Mouse (Mus musculus) hindbrain, embryonic 15.5 days (tissue): ENCODE measurements at regions not wholly inside any gene's neighbourhood (a gene's known extent, or its start where the extent isn't known, plus 50 kb on each side); places are given as distances from the start of the nearest gene placed in this dataset. TPM values are rescaled to one million over a fixed set of nuclear protein-coding genes. Genes with fewer than 3 reads are reported as not detected.

Source experiments
- ATAC-seq: fragments of 200-750 bp; cut with Nextera tagmentation; 2 replicates; pipeline ENCODE4 v1.8.0; 2017; ENCODE audit warnings: low read depth, moderate number of reproducible peaks, moderate TSS enrichment; ENCODE audit not compliant: low FRiP score
- H3K27ac ChIP-seq: fragments of 300-500 bp; sonication (generic); replicated peaks from 2 replicates; pipeline ENCODE4 v1.5.1; 2015; ENCODE audit warnings: mild to moderate bottlenecking, inconsistent platforms
- H3K27me3 ChIP-seq: fragments of 300-500 bp; sonication (generic); 2 replicates; pipeline ENCODE4 v1.6.1; 2015; ENCODE audit warnings: control low read depth, inconsistent platforms
- H3K36me3 ChIP-seq: fragments of 300-500 bp; sonication (generic); 2 replicates; pipeline ENCODE4 v1.6.1; 2015; ENCODE audit warnings: control low read depth, inconsistent platforms
- H3K4me1 ChIP-seq: fragments of 300-500 bp; sonication (generic); replicated peaks from 2 replicates; pipeline ENCODE4 v1.6.1; 2015; ENCODE audit warnings: control low read depth, inconsistent platforms
- H3K4me2 ChIP-seq: fragments of 300-500 bp; sonication (generic); 2 replicates; pipeline ENCODE4 v1.6.1; 2015; ENCODE audit warnings: moderate library complexity, mild to moderate bottlenecking, inconsistent platforms
- H3K4me3 ChIP-seq: fragments of 300-500 bp; sonication (generic); 2 replicates; pipeline ENCODE4 v1.5.1; 2015; ENCODE audit warnings: mild to moderate bottlenecking, inconsistent platforms
- H3K9ac ChIP-seq: fragments of 300-500 bp; sonication (generic); 2 replicates; pipeline ENCODE4 v1.6.1; 2015; ENCODE audit warnings: inconsistent platforms
- H3K9me3 ChIP-seq: fragments of 300-500 bp; sonication (generic); 2 replicates; pipeline ENCODE4 v1.6.1; 2016; ENCODE audit warnings: control low read depth, inconsistent platforms
- WGBS: fragments of 180-500 bp; shearing (Covaris S2); methylation state at CpG from one replicate; pipeline ENCODE4 v1.1.7; 2015; 5-methylcytosine and 5-hydroxymethylcytosine counted together
- microRNA-seq: library from miRNA; unstranded; fragments of <30 nt; microRNA quantifications from one replicate; pipeline ENCODE4, GENCODE M21; 2016

GRCm38 (mm10) chr6:133170548-133170947 lies 65.8 kb downstream of the Smim10l1 start:
- ATAC-seq = no peak
- 84% methylated on average over 1 of the region's 1 CpGs for WGBS
- Histone ChIP-seq H3K4me1 (no peaks in the 10 kb centered on the region), H3K27ac (no peak overlapping the region), H3K36me3 (no peaks in the 10 kb centered on the region), H3K27me3 (no peaks in the 10 kb centered on the region), H3K9me3 (no peaks in the 10 kb centered on the region), H3K4me2 (no peak overlapping the region), H3K9ac (no peak overlapping the region), H3K4me3 (no peak overlapping the region)

GRCm38 (mm10) chr6:133171286-133171685 lies 66.6 kb downstream of the Smim10l1 start:
- H3K9me3 ChIP-seq = no peaks in the 10 kb centered on the region
- no peaks in the 10 kb centered on the region for H3K36me3 ChIP-seq
- H3K4me1 ChIP-seq = no peaks in the 10 kb centered on the region
- H3K4me3 ChIP-seq = no peak overlapping the region
- 68% methylated on average over 2 of the region's 2 CpGs for WGBS
- H3K27me3 ChIP-seq = no peaks in the 10 kb centered on the region
- H3K4me2 ChIP-seq = no peak overlapping the region
- no peak overlapping the region for H3K9ac ChIP-seq
- no peak overlapping the region for H3K27ac ChIP-seq
- ATAC-seq = no peak

- H3K36me3 ChIP-seq = no peaks in the 10 kb centered on the region
- H3K4me2 ChIP-seq = no peak overlapping the region
- peak; percentile 63; the same call in 1 of the 2 replicates for ATAC-seq
- no peak overlapping the region for H3K27ac ChIP-seq
- no peak overlapping the region for H3K9ac ChIP-seq
- H3K4me1 ChIP-seq = no peaks in the 10 kb centered on the region
- H3K9me3 ChIP-seq = no peaks in the 10 kb centered on the region
- no peaks in the 10 kb centered on the region for H3K27me3 ChIP-seq
- no peak overlapping the region for H3K4me3 ChIP-seq
- 7% methylated on average over 3 of the region's 3 CpGs for WGBS
Observed at GRCm38 (mm10) chr6:133206173-133206572, 85.8 kb upstream of the 5530400C23Rik start.

Small RNA genes lying in the stretch of these regions (microRNA-seq; reads per million reads assigned to microRNA genes)
- gene Gm23403 = not detected
- not detected for gene Gm25019
